22 mouse cellular contexts compared by ENCODE assay signal in the genomic region with DNA sequence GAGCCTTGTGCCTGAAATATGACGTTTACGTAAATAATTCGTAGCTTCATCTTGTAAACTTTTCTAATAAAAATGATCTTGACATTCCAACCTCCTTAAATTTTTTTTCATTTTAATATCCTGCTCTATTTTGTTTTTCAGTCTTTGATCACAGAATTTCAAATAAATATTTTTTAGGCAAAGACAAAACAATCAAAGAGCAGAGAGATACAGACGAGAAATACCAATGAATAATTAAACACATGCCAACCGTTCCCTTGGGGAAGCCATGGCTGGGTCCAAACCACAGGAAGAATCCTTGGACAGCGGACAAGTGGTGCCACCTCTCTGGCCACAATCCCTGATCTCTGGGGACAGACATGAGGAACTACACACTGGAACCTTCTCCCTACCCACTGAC. TPM values are rescaled to one million over a fixed set of nuclear protein-coding genes. Genes with fewer than 3 reads are reported as not detected.
DNase-seq lines count a peak whose midpoint lies in the region; ATAC-seq lines count a peak whose summit lies in the region.
"Had no signal": no experiment of that assay in that cellular context is flagged by ENCODE, and none has a peak within 500 bp of the region (broad histone marks: within the 10 kb centered on the region; RNA-seq: fewer than 3 reads in every experiment).

No protein-coding gene starts in this region.

- peaks cover 67% of the 10 kb centered on the region for H3K4me1 ChIP-seq in forebrain, embryonic 10.5 days
- peaks cover 44% of the 10 kb centered on the region for H3K4me1 ChIP-seq in forebrain, embryonic 15.5 days
- peaks cover 70% of the 10 kb centered on the region for H3K4me1 ChIP-seq in hindbrain, embryonic 10.5 days (replicated peaks)
- peaks cover 13% of the 10 kb centered on the region for H3K4me1 ChIP-seq in hindbrain, embryonic 16.5 days (ENCODE audit: control insufficient read depth, insufficient read depth, low read depth, low read length)
- H3K4me1 ChIP-seq in midbrain, embryonic 12.5 days: peaks cover 45% of the 10 kb centered on the region
- H3K4me1 ChIP-seq: liver, embryonic 12.5 days had no signal

- H3K36me3 ChIP-seq in forebrain, embryonic 10.5 days (replicated peaks): 0 out of 2 replicates have a peak, but pooled peaks cover under 1% of the 10 kb centered on the region
- no peaks in the 10 kb centered on the region for H3K36me3 ChIP-seq in forebrain, embryonic 15.5 days
- peaks cover 4% of the 10 kb centered on the region; the same call in 1 of the 2 replicates for H3K36me3 ChIP-seq in hindbrain, embryonic 10.5 days
- H3K36me3 ChIP-seq in hindbrain, embryonic 16.5 days (ENCODE audit: control insufficient read depth, insufficient read depth, low read length): no peaks in the 10 kb centered on the region
- 0 out of 2 replicates have a peak, but pooled peaks cover 3% of the 10 kb centered on the region for H3K36me3 ChIP-seq in midbrain, embryonic 12.5 days
- H3K36me3 ChIP-seq: embryonic facial prominence, embryonic 10.5 days; heart, embryonic 13.5 days; kidney, embryonic 15.5 days; limb, embryonic 13.5 days; liver, embryonic 12.5 days had no signal

- no peak for DNase-seq in forebrain, embryonic 10.5 days (ENCODE audit: extremely low spot score, low spot score)
- DNase-seq in hindbrain, embryonic 10.5 days (ENCODE audit: low spot score): no peak
- DNase-seq in Muller cell, postnatal 12 days (ENCODE audit: inconsistent ontology term): peak; percentile 91
- DNase-seq in gastrocnemius, postnatal 25 days: no peak
- DNase-seq: adrenal gland, postnatal 25 days; cerebellum, adult 9-10 months; heart, postnatal 14 days; kidney, adult 11 months; kidney, postnatal 36 days; lung, adult 18-20 months; lung, postnatal 10 days; right cerebral cortex, postnatal 4 days; thymus, postnatal 25 days had no signal

- no peak overlapping the region for H3K9ac ChIP-seq in forebrain, embryonic 15.5 days (replicated peaks)
- H3K9ac ChIP-seq in hindbrain, embryonic 16.5 days (ENCODE audit: low read depth, low read length): no peak overlapping the region
- H3K9ac ChIP-seq in midbrain, embryonic 12.5 days (replicated peaks): no peak overlapping the region
- H3K9ac ChIP-seq: heart, embryonic 13.5 days; kidney, embryonic 15.5 days; limb, embryonic 13.5 days; liver, embryonic 12.5 days had no signal

- no peak overlapping the region for H3K4me3 ChIP-seq in forebrain, embryonic 10.5 days
- no peak overlapping the region for H3K4me3 ChIP-seq in forebrain, embryonic 15.5 days
- H3K4me3 ChIP-seq in hindbrain, embryonic 10.5 days: no peak overlapping the region
- no peak overlapping the region for H3K4me3 ChIP-seq in hindbrain, embryonic 16.5 days (ENCODE audit: low read length)
- H3K4me3 ChIP-seq in midbrain, embryonic 12.5 days: no peak overlapping the region
- H3K4me3 ChIP-seq: embryonic facial prominence, embryonic 10.5 days; heart, embryonic 13.5 days; kidney, embryonic 15.5 days; limb, embryonic 13.5 days; liver, embryonic 12.5 days had no signal

- WGBS in forebrain, embryonic 10.5 days: 87% methylated on average over 6 of the region's 6 CpGs
- 46% methylated on average over 6 of the region's 6 CpGs for WGBS in forebrain, embryonic 15.5 days
- WGBS in hindbrain, embryonic 10.5 days: 73% methylated on average over 6 of the region's 6 CpGs
- 49% methylated on average over 6 of the region's 6 CpGs for WGBS in hindbrain, embryonic 16.5 days
- WGBS in midbrain, embryonic 12.5 days: 58% methylated on average over 6 of the region's 6 CpGs

- peak overlapping the region; percentile 22; the same call in 1 of the 2 replicates for H3K27ac ChIP-seq in forebrain, embryonic 10.5 days
- no peak overlapping the region for H3K27ac ChIP-seq in forebrain, embryonic 15.5 days (replicated peaks)
- H3K27ac ChIP-seq in hindbrain, embryonic 10.5 days: peak overlapping the region; percentile 66
- H3K27ac ChIP-seq in hindbrain, embryonic 16.5 days (ENCODE audit: low read depth, low read length): no peak overlapping the region
- peak overlapping the region; percentile 35 for H3K27ac ChIP-seq in midbrain, embryonic 12.5 days (replicated peaks)
- H3K27ac ChIP-seq: heart, embryonic 13.5 days; kidney, embryonic 15.5 days; limb, embryonic 13.5 days; liver, embryonic 12.5 days had no signal

- H3K27me3 ChIP-seq in forebrain, embryonic 10.5 days (ENCODE audit: poor library complexity, severe bottlenecking): no peaks in the 10 kb centered on the region
- H3K27me3 ChIP-seq in forebrain, embryonic 15.5 days: no peaks in the 10 kb centered on the region
- H3K27me3 ChIP-seq in hindbrain, embryonic 10.5 days (ENCODE audit: insufficient read depth, poor library complexity, severe bottlenecking): peaks cover 3% of the 10 kb centered on the region
- H3K27me3 ChIP-seq in hindbrain, embryonic 16.5 days (replicated peaks; ENCODE audit: control insufficient read depth, insufficient read depth, low read length): no peaks in the 10 kb centered on the region
- no peaks in the 10 kb centered on the region for H3K27me3 ChIP-seq in midbrain, embryonic 12.5 days
- H3K27me3 ChIP-seq: liver, embryonic 12.5 days had no signal

- no peak overlapping the region for H3K4me2 ChIP-seq in forebrain, embryonic 15.5 days (replicated peaks)
- no peak overlapping the region for H3K4me2 ChIP-seq in hindbrain, embryonic 16.5 days (ENCODE audit: low read length)
- no peak overlapping the region for H3K4me2 ChIP-seq in midbrain, embryonic 12.5 days (replicated peaks)
- H3K4me2 ChIP-seq: heart, embryonic 13.5 days; kidney, embryonic 15.5 days; limb, embryonic 13.5 days; liver, embryonic 12.5 days had no signal

- H3K9me3 ChIP-seq in forebrain, embryonic 10.5 days: peaks cover 2% of the 10 kb centered on the region; the same call in 1 of the 2 replicates
- H3K9me3 ChIP-seq in forebrain, embryonic 15.5 days: no peaks in the 10 kb centered on the region
- H3K9me3 ChIP-seq in hindbrain, embryonic 10.5 days: no peaks in the 10 kb centered on the region
- no peaks in the 10 kb centered on the region for H3K9me3 ChIP-seq in hindbrain, embryonic 16.5 days (ENCODE audit: control insufficient read depth, low read length)
- 0 out of 2 replicates have a peak, but pooled peaks cover 1% of the 10 kb centered on the region for H3K9me3 ChIP-seq in midbrain, embryonic 12.5 days
- H3K9me3 ChIP-seq: embryonic facial prominence, embryonic 10.5 days; heart, embryonic 13.5 days; kidney, embryonic 15.5 days; limb, embryonic 13.5 days; liver, embryonic 12.5 days had no signal

- no peak for ATAC-seq in forebrain, embryonic 15.5 days (replicated peaks)
- no peak for ATAC-seq in hindbrain, embryonic 16.5 days
- no peak for ATAC-seq in midbrain, embryonic 12.5 days (ENCODE audit: low FRiP score, low read depth)
- ATAC-seq in erythroid progenitor cell, adult 5-6 weeks (replicated peaks; ENCODE audit: low FRiP score, poor library complexity, severe bottlenecking): no peak
- ATAC-seq: liver, embryonic 12.5 days had no signal

RNA-seq across cellular contexts. Expression of gene Zfp536, which starts 38.3 kb away (rescaled TPM):
- polyA plus RNA-seq in forebrain, embryonic 10.5 days (2016; fragmentation: Nextera tagmentation; extraction: Ambion mirVana): 30.5 and 31.5 TPM in 2 replicates
- polyA plus RNA-seq in forebrain, embryonic 15.5 days (2015; fragmentation: Nextera tagmentation; extraction: Ambion mirVana): 35.9 and 36.0 TPM in 2 replicates
- polyA plus RNA-seq in hindbrain, embryonic 10.5 days (2016; fragmentation: Nextera tagmentation; extraction: Ambion mirVana): 32.2 and 40.7 TPM in 2 replicates
- polyA plus RNA-seq in hindbrain, embryonic 16.5 days (2015; fragmentation: Nextera tagmentation; extraction: Ambion mirVana): 28.5 and 31.0 TPM in 2 replicates
- polyA plus RNA-seq in midbrain, embryonic 12.5 days (2016; fragmentation: Nextera tagmentation; extraction: Ambion mirVana): 43.5 and 48.9 TPM in 2 replicates
- total RNA-seq in gastrocnemius, postnatal 25 days (2021): 1 to 10 TPM in 1 of 2 experiments, under 1 TPM in 1; 0.75 to 1.5 TPM
- not detected in 2 replicates for total RNA-seq in erythroid progenitor cell, adult 5-6 weeks (2015; ENCODE audit: low replicate concordance)
- not detected in 2 replicates for total RNA-seq in erythroid progenitor cell, adult 5-6 weeks (2017; ENCODE audit: low replicate concordance)

Comparison
In these comparisons a context has a peak if more than half of its experiments do, and no peak if none do; other contexts are left out.
1. H3K27ac ChIP-seq: peak in forebrain, embryonic 10.5 days (single experiment), hindbrain, embryonic 10.5 days (single experiment) and midbrain, embryonic 12.5 days (single experiment); none in forebrain, embryonic 15.5 days (single experiment) and hindbrain, embryonic 16.5 days (single experiment).